Mouse (Mus musculus) MEL-GATA-1-ER (cell line): Measurements from ENCODE around the gene Tnc.

Experiments used
- DNase-seq: peaks from one replicate; pipeline ENCODE4 v3.0.0-alpha.2; 2012; ENCODE audit warnings: low read depth; ENCODE audit errors: extremely low read depth

Tnc gene

DNA sequence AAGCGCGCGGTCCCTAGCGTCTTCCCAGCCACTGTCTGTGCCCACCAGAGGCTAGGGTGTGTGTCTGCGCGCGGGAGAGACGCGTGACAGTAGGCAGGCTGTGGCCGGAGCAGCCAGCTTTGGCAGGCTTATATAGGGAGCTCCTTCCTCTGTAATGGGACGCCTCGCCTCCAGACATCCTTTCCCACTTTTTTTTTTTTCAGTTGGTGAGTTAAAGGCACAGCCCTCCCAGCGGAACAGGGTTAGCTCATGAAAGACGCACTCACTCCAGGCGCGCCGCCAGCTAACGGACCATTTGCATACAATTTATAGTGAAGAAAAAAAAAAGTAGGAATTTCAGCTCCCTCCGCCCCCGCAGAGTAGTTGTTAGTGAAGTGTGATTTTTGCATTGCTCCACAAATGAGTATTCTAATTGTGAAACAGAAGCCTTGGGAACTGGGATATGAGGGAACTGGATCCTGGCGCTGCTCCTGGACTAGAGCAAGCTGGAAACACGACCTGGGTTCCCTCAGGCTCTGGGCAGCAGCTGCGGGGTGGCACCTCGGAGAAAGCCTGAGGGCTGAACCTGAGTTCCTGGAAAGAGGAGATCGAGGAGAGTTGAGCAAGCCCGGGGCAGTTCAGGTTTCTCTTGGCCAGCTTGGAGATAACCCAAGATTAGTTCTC lies at the start of gene Tnc:
Gene Tnc (minus strand): TSS at position 185 of the 663 bp plus-strand sequence.
- no peak for DNase-seq

DNA sequence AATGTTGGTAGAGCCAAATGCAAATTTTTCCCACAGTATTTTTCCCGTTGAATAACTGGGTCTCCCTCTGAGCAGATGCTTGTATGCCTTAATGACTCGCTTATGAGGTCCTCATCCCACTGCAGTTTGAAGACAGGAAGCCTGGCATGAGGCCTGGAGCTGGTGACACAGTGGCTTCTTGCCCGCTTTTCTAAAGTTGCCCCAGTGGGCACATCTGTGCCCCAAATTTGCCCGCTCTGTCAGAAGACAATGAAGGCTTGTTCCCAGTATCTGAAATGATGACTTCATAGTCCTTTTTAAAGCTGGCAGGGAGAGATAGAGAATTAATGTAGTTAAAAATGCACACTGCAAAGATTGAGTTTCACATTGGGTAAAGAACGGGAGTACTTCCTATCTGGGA lies 47.4 kb upstream of the Tnc start:
- DNase-seq, result no peak

GRCm38 (mm10) chr4:64092857-64093256 lies 46.0 kb upstream of the Tnc start:
- DNase-seq, result no peak

DNA sequence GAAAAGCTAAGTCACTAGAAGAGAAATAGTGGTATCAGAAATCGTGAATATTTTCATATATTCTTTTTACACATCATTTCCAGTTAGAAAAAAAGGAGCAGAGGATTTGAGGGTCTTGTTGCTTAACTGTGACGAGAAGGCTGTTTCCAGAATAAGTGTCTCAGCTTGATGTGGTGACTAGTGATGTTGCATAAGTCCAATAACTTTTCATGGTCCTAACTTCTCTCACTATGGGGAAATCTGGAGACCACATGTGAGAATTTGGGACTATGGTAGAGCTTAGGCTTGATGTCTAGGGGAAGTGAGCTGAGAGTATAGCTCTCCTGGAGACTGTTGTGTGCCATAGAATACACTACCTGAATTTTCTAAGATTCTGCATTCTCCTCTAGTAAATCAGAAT lies 42.6 kb upstream of the Tnc start:
- no peak for DNase-seq

DNA sequence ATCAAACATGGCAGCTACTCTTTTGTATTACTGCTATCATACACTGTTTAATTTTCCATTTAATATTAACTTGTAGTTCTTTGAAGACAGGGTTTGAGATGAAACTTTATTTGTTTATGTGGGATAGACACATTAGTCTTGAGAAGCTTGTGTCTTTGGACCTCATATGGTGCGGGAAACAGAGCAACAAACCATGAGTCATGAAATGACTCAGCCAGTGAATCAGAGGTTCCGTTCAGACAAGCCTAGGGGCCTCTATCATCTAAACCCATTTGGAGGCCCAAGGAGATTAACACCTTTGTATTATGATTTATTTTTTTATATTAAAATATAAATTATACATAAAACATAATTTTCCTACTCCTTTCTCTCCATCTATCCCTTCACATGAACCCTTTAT lies 40.9 kb upstream of the Tnc start:
- DNase-seq, result no peak

GRCm38 (mm10) chr4:64085993-64086567 lies 39.3 kb upstream of the Tnc start:
- DNase-seq, result no peak

DNA sequence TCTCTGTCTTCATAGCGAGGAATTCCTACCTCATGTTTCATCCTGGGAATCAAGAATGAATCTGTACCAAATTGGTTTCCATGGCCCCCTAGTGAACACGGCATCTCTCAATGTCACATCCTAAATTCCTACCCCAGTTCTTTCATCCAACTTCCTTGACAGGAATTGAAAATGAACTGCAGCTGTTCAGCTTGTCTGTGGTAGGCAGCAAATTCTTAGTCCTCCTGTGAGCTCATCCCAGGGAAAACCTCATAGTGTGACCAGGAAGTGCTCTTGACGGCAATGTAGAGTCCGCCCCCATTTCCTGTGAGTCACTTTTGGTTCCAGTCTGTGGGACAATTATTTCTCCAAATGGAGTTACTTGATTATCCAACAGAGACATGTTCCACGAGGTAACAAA lies 37.0 kb upstream of the Tnc start:
- DNase-seq, result no peak

DNA sequence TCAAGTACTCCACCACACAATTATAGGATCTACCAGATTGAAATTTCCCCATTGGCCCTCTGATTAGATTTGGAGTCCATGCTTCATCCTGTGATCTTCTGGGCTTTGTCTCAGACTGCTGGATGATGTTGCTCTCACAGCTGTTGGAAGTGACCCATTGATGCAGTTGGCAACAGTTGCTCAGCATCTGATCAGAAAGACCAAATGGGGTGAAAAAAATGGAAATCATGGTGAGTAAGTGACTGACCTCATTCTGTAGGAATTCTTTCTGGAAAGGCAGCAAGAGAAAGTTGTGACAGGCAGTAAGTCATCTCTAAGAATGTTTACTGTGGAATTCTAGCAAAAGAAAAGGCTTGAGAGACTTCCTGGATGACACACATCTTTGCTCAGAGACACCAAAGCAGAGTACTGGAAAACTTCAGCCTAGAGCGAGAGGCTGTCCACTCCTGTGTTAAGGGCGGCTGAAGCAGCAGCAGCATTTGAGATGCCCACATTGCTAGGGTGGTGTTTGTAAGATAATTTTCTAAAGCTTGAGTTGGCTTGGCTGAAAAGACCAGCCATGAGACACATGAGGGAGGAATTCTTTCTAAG lies 31.3 kb upstream of the Tnc start:
- no peak for DNase-seq

DNA sequence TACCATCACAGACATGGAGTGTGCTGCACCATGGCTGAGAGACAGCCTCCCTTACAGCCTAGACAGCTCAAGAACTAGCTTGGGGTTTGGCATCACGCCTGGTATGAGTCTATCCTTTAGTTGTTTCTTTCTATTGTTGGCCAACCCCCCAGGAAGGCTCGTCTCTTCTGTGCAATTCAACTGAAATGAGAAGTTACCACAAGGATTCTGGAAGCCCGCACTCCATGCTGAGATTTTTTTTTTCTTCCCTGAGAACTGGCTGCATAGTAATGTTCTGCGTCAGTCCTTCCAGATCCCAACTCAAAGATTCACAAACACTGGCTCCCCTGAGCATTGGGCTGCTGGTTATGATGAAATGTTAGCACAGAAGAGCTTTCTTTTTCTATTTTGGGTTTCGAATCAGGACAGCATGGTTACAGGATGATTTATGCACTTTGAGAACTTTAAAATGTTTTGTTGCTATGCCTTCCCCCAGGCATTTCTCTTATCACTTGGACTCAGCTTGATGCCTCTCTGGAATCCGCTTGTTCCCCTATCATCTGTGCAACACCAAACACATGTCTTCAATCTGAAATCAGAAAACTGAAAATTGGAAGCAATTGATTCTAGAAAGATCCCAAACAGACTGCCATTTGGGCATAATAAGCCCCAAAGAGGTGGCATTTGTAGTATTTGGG lies 29.7 kb upstream of the Tnc start:
- DNase-seq, result no peak

DNA sequence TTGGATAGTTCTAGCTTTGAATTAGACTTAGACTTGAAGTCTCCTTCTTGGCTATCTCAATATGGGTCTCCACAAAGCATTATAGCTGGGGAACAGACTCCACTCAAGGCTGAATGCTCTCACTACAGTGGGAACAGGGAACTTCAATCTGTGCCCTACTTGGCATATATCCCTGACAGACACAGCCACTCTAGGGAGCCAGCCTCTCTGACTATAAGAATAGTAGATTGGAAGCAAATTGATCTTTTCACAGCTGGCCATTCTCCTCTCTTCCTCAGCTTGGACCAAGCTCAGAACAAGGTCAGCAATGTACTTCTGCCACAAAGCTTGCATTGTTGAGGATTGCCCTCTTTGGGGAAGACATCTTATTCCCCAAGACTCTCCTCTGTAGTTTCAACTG lies 27.9 kb upstream of the Tnc start:
- DNase-seq, result no peak

- DNase-seq, result no peak
Measured at GRCm38 (mm10) chr4:64067394-64067793, 20.6 kb upstream of the Tnc start.

GRCm38 (mm10) chr4:64065266-64065665 lies 18.5 kb upstream of the Tnc start:
- DNase-seq, result no peak

DNA sequence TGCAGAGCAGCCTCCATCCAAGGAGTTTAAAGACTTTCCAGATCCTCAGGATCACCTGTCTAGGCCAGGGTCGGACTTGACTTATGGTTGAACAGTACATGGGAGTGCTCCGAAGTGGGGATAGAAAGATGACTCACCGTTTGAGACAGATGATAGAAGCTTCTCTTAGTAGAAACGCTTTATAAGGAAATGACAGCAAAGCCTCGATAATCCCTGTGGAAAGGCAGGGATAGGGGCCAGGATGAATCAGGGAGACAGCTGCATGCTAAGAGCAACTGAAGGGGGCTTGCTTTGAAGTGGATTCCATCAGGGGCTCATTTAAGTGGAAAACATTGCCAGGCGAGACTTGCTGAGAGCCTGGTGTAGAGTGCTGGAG lies 12.0 kb upstream of the Tnc start:
- DNase-seq, result no peak

- DNase-seq, result no peak
Measured at GRCm38 (mm10) chr4:64058048-64058855, 11.4 kb upstream of the Tnc start.

GRCm38 (mm10) chr4:64048177-64048576 lies 1.4 kb upstream of the Tnc start:
- DNase-seq, result no peak

DNA sequence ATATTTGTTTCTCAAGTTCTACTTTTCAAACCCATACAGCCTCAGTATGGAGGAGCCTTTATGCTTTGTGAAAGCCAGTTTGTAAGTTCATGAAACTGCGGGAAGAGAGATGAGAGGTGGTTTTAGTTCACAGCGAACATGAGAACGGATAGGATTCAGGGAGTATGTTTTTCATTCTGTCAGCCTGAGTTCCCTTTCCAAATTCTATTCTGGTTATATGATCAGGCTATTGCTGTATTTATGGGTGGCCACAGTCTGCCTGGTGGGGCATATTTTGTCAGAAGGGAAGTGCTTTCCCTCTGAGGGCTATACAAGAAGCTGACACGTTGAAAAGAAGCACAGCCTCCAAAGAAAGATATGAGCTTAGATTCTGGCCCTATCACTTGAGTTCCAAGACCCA lies 2.9 kb downstream of the Tnc start:
- DNase-seq, result no peak

GRCm38 (mm10) chr4:64043371-64043770 lies 3.4 kb downstream of the Tnc start:
- no peak for DNase-seq

DNA sequence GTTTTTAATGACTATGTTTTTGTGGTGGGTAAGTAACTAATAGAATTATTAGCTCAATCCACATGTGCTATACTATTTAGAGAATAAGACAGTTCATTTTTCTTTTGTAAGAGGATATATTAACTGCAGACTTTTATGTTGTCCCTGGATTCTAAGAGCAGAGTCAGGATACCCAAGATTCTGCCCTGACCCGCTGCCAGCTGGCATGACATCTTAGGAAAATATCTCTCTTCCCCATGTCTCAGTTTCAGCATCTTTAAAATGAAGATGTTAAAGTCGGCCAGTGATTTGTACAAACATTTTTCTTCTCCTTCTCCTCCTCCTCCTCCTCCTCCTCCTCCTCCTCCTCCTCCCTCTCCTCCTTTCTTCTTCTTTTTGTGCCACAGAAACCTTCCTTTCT lies 7.7 kb downstream of the Tnc start:
- DNase-seq, result no peak

DNA sequence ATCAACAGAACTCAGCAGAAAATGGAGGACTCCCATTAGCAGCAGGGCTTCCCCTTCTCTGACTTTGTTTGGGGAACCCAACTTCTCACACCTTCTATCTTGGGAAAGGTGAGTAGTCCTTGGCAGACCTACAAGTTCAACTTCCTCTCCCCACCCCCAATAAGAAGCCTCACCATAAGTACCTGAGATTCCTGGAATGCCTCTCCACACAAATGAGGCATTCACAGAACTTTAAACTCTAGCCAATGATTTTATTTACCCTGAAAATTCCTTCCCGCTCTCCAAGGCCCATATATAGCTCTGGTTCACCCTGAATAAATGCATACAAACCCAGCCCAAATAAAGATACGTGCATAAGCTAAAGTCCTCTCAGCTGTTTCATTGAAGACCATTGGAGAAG lies 9.3 kb downstream of the Tnc start:
- DNase-seq, result no peak

GRCm38 (mm10) chr4:64034724-64035123 lies 12.1 kb downstream of the Tnc start:
- DNase-seq, result no peak

DNA sequence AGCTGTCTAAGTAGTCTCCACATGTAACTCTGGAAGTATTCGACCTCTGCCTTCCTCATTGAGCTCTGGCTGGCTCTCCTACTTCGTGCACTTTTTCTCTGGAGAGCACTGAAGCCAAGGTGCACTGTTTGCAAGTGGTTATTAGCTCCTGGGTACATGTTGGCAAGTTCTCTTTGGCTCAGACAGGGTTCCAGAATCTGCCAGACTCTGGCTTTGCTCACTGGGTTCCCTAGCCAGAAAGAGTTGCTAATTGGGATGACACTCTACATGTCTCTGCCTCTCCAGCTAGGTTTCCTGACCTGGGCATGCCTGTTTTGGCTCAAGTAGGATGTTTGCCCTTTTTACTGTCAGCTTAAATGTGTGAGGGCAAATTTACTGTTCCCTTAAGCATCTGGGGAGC lies 13.6 kb downstream of the Tnc start:
- DNase-seq, result no peak

- DNase-seq, result no peak
Measured at GRCm38 (mm10) chr4:64029486-64029885, 17.3 kb downstream of the Tnc start.
